Mouse (Mus musculus) embryonic facial prominence, embryonic 11.5 days (tissue): ENCODE measurements around the gene 4930480E11Rik. TPM values are rescaled to one million over a fixed set of nuclear protein-coding genes. Genes with fewer than 3 reads are reported as not detected.
"Not testable (repeated sequence)": the region's sequence is repeated elsewhere in the genome, so short reads cannot be mapped to it uniquely, and the experiment has no call there.

ENCODE experiments used
- ATAC-seq: fragments of 200-750 bp; cut with Nextera tagmentation; replicated peaks from 2 replicates; pipeline ENCODE4 v1.8.0; 2017; ENCODE audit warnings: low read depth; ENCODE audit not compliant: insufficient number of reproducible peaks, low FRiP score, low TSS enrichment
- DNase-seq: peaks from one replicate; pipeline ENCODE4 v3.0.0-alpha.2; 2015; ENCODE audit warnings: low spot score
- H3K27ac ChIP-seq: fragments of 300-500 bp; sonication (generic); replicated peaks from 2 replicates; pipeline ENCODE4 v1.5.1; 2014; ENCODE audit warnings: mild to moderate bottlenecking, low read depth, low read length, control low read depth
- H3K27me3 ChIP-seq: fragments of 300-500 bp; sonication (generic); 2 replicates; pipeline ENCODE4 v1.6.1; 2014; ENCODE audit warnings: mild to moderate bottlenecking, low read length, moderate library complexity, mixed read lengths; ENCODE audit not compliant: control insufficient read depth, insufficient read depth
- H3K36me3 ChIP-seq: fragments of 300-500 bp; sonication (generic); replicated peaks from 2 replicates; pipeline ENCODE4 v1.6.1; 2014; ENCODE audit warnings: low read depth, mild to moderate bottlenecking, low read length, moderate library complexity, mixed read lengths; ENCODE audit not compliant: control insufficient read depth, insufficient read depth
- H3K4me1 ChIP-seq: fragments of 300-500 bp; sonication (generic); 2 replicates; pipeline ENCODE4 v1.6.1; 2014; ENCODE audit warnings: low read length, mixed read lengths; ENCODE audit not compliant: control insufficient read depth, insufficient read depth
- H3K4me2 ChIP-seq: fragments of 300-500 bp; sonication (generic); 2 replicates; pipeline ENCODE4 v1.6.1; 2014; ENCODE audit warnings: low read depth, mild to moderate bottlenecking, control low read depth, low read length, moderate library complexity
- H3K4me3 ChIP-seq: fragments of 300-500 bp; sonication (generic); 2 replicates; pipeline ENCODE4 v1.5.1; 2014; ENCODE audit warnings: low read depth, low read length, control low read depth
- H3K9ac ChIP-seq: fragments of 300-500 bp; sonication (generic); replicated peaks from 2 replicates; pipeline ENCODE4 v1.6.1; 2014; ENCODE audit warnings: mild to moderate bottlenecking, control low read depth, low read length
- H3K9me3 ChIP-seq: fragments of 300-500 bp; sonication (generic); replicated peaks from 2 replicates; pipeline ENCODE4 v1.6.1; 2016; ENCODE audit warnings: mild to moderate bottlenecking, low read length, inconsistent platforms, mixed read lengths; ENCODE audit not compliant: control insufficient read depth
- WGBS: fragments of 180-500 bp; shearing (Covaris S2); extraction: QIAGEN DNeasy Blood & Tissue Kit; methylation state at CpG from one replicate; pipeline ENCODE4 v1.1.7; 2014; 5-methylcytosine and 5-hydroxymethylcytosine counted together
- polyA plus RNA-seq: library from polyadenylated mRNA; unstranded; fragments of >200 nt; fragmentation: Nextera tagmentation; extraction: Ambion mirVana; gene quantifications from 2 replicates; pipeline ENCODE4 v1.2.1, GENCODE M21; 2014

4930480E11Rik gene
- polyA plus RNA-seq = not detected in 2 replicates

GRCm38 (mm10) chrX:78369343-78369742 lies at the start of gene 4930480E11Rik:
Gene 4930480E11Rik (plus strand): TSS chrX:78369643.
- Histone ChIP-seq H3K4me2 (no peak within 1 kb of the TSS), H3K4me1 (no peaks in the 10 kb centered on the region), H3K27ac (no peak within 1 kb of the TSS), H3K4me3 (no peak within 1 kb of the TSS), H3K9ac (no peak within 1 kb of the TSS), H3K36me3 (no peaks in the 10 kb centered on the region), H3K9me3 (no peaks in the 10 kb centered on the region), H3K27me3 (no peaks in the 10 kb centered on the region)
- 62% methylated on average over 1 of the region's 1 CpGs for WGBS
- DNase-seq (no peak), ATAC-seq (no peak)

- not testable (repeated sequence) for ATAC-seq, H3K27me3 ChIP-seq, H3K9ac ChIP-seq, H3K4me3 ChIP-seq, H3K4me2 ChIP-seq, H3K4me1 ChIP-seq, H3K36me3 ChIP-seq, H3K27ac ChIP-seq, H3K9me3 ChIP-seq, DNase-seq
- WGBS = 80% methylated on average over 2 of the region's 2 CpGs
Measured at GRCm38 (mm10) chrX:78403346-78403745, 33.9 kb downstream of the 4930480E11Rik start.

Other genes with a start within 250 kb of the 4930480E11Rik start
- gene Gm5938, start 244.2 kb upstream of the 4930480E11Rik start, polyA plus RNA-seq = not detected in 2 replicates
- not detected in 2 replicates for gene Obp1b, start 182.9 kb upstream of the 4930480E11Rik start, polyA plus RNA-seq
- gene Gm14743, start 123.7 kb upstream of the 4930480E11Rik start, polyA plus RNA-seq = not detected in 2 replicates
- gene Prrg1, start 214.3 kb downstream of the 4930480E11Rik start, polyA plus RNA-seq = 13.0 and 13.2 TPM in 2 replicates